Mouse (Mus musculus) gastrocnemius, postnatal 10 days (tissue): ENCODE data around the gene Peg12. TPM values are rescaled to one million over a fixed set of nuclear protein-coding genes. Genes with fewer than 3 reads are reported as not detected.

Source experiments
- total RNA-seq, 2 experiments: library from RNA; stranded (reverse); gene quantifications; 2 replicates each; pipeline ENCODE4 v1.2.3; 2021

The Peg12 gene
- total RNA-seq, 2 experiments from 2014 or later: 4.4 to 7.1 TPM

Other genes with a start within 250 kb of the Peg12 start
- 10 to 100 TPM; 45.3 to 54.6 TPM for gene Ndn, start 117.9 kb downstream of the Peg12 start, total RNA-seq
- 1 to 10 TPM; 1.4 to 1.8 TPM for gene Magel2, start 87.5 kb downstream of the Peg12 start, total RNA-seq
- 1 to 10 TPM in 1 of 2 experiments, under 1 TPM in 1; 0.80 to 1.0 TPM for gene Mkrn3, start 44.4 kb downstream of the Peg12 start, total RNA-seq